In genomic region chr4:150872681-150873080, GRCm38 (mm10) we compare ENCODE assay signal across 10 mouse cellular contexts. TPM values are rescaled to one million over a fixed set of nuclear protein-coding genes. Genes with fewer than 3 reads are reported as not detected.
DNase-seq lines count a peak whose midpoint lies in the region; ATAC-seq and TF ChIP-seq lines count a peak whose summit lies in the region.
"Had no signal": no experiment of that assay in that cellular context is flagged by ENCODE, and none has a peak within 500 bp of the region (broad histone marks: within the 10 kb centered on the region; RNA-seq: fewer than 3 reads in every experiment).

No protein-coding gene starts in this region.

- no peak overlapping the region for H3K9ac ChIP-seq in forebrain, embryonic 12.5 days
- H3K9ac ChIP-seq in embryonic facial prominence, embryonic 14.5 days (ENCODE audit: low read depth, low read length): no peak overlapping the region
- H3K9ac ChIP-seq in neural tube, embryonic 13.5 days: no peak overlapping the region

- peaks cover 38% of the 10 kb centered on the region for H3K4me1 ChIP-seq in forebrain, embryonic 10.5 days
- H3K4me1 ChIP-seq in forebrain, embryonic 12.5 days: peaks cover 12% of the 10 kb centered on the region
- H3K4me1 ChIP-seq in embryonic facial prominence, embryonic 14.5 days (ENCODE audit: control insufficient read depth, insufficient read depth, low read length): peaks cover 12% of the 10 kb centered on the region
- peaks cover 27% of the 10 kb centered on the region for H3K4me1 ChIP-seq in neural tube, embryonic 13.5 days (replicated peaks)

- H3K9me3 ChIP-seq in forebrain, embryonic 10.5 days: no peaks in the 10 kb centered on the region
- no peaks in the 10 kb centered on the region for H3K9me3 ChIP-seq in forebrain, embryonic 12.5 days
- no peaks in the 10 kb centered on the region for H3K9me3 ChIP-seq in embryonic facial prominence, embryonic 14.5 days (ENCODE audit: control insufficient read depth, low read length)
- H3K9me3 ChIP-seq in neural tube, embryonic 13.5 days: no peaks in the 10 kb centered on the region

- no peak for TF ChIP-seq CTCF in layer of hippocampus, adult 2 months (conservative IDR thresholded peaks at IDR 0.05)

- H3K27ac ChIP-seq in forebrain, embryonic 10.5 days: 0 out of 2 replicates have a peak overlapping the region, but pooled peaks have one; percentile 74
- H3K27ac ChIP-seq in forebrain, embryonic 12.5 days: no peak overlapping the region
- H3K27ac ChIP-seq in layer of hippocampus, adult 2 months: peak overlapping the region; percentile 88
- peak overlapping the region; percentile 74 for H3K27ac ChIP-seq in embryonic facial prominence, embryonic 14.5 days (replicated peaks; ENCODE audit: low read depth, low read length)
- peak overlapping the region; percentile 77 for H3K27ac ChIP-seq in neural tube, embryonic 13.5 days (replicated peaks)

- H3K4me3 ChIP-seq in forebrain, embryonic 10.5 days: no peak overlapping the region
- no peak overlapping the region for H3K4me3 ChIP-seq in forebrain, embryonic 12.5 days (replicated peaks)
- no peak overlapping the region; the same call in 1 of the 2 replicates for H3K4me3 ChIP-seq in layer of hippocampus, adult 2 months
- no peak overlapping the region for H3K4me3 ChIP-seq in embryonic facial prominence, embryonic 14.5 days (ENCODE audit: low read depth, low read length)
- H3K4me3 ChIP-seq in neural tube, embryonic 13.5 days: no peak overlapping the region

- H3K36me3 ChIP-seq in forebrain, embryonic 10.5 days (replicated peaks): peaks cover 7% of the 10 kb centered on the region; the same call in 1 of the 2 replicates
- H3K36me3 ChIP-seq in forebrain, embryonic 12.5 days (replicated peaks): 0 out of 2 replicates have a peak, but pooled peaks cover under 1% of the 10 kb centered on the region
- H3K36me3 ChIP-seq in embryonic facial prominence, embryonic 14.5 days (ENCODE audit: control insufficient read depth, insufficient read depth, low read length): peaks cover 9% of the 10 kb centered on the region; the same call in 1 of the 2 replicates
- H3K36me3 ChIP-seq in neural tube, embryonic 13.5 days: peaks cover 15% of the 10 kb centered on the region

- no peak for ATAC-seq in forebrain, embryonic 12.5 days (ENCODE audit: low FRiP score)
- ATAC-seq in embryonic facial prominence, embryonic 14.5 days (ENCODE audit: low read depth): no peak
- ATAC-seq in neural tube, embryonic 13.5 days (ENCODE audit: low read depth): no peak
- ATAC-seq: inflammation-experienced regulatory T-cells, adult 6 months had no signal

- no peak for DNase-seq in forebrain, embryonic 10.5 days (ENCODE audit: extremely low spot score, low spot score)
- no peak for DNase-seq in layer of hippocampus, adult 2 months (ENCODE audit: low spot score in 2 of 2)
- DNase-seq in layer of hippocampus, postnatal 36 days: no peak
- DNase-seq in embryonic facial prominence, embryonic 14.5 days (ENCODE audit: low spot score): no peak
- DNase-seq in frontal cortex, postnatal 25 days (ENCODE audit: low spot score in 2 of 2): no peak
- no peak for DNase-seq in thymus, adult 18-20 months

- H3K27me3 ChIP-seq in forebrain, embryonic 10.5 days (ENCODE audit: poor library complexity, severe bottlenecking): no peaks in the 10 kb centered on the region
- no peaks in the 10 kb centered on the region for H3K27me3 ChIP-seq in forebrain, embryonic 12.5 days
- H3K27me3 ChIP-seq in embryonic facial prominence, embryonic 14.5 days (replicated peaks; ENCODE audit: control insufficient read depth, insufficient read depth, low read length): no peaks in the 10 kb centered on the region
- H3K27me3 ChIP-seq in neural tube, embryonic 13.5 days: no peaks in the 10 kb centered on the region

- no peak overlapping the region for H3K4me2 ChIP-seq in forebrain, embryonic 12.5 days
- no peak overlapping the region for H3K4me2 ChIP-seq in embryonic facial prominence, embryonic 14.5 days (ENCODE audit: low read depth, low read length)
- no peak overlapping the region for H3K4me2 ChIP-seq in neural tube, embryonic 13.5 days

- 81% methylated on average over 8 of the region's 8 CpGs for whole genome bisulfite sequencing in forebrain, embryonic 10.5 days
- 87% methylated on average over 8 of the region's 8 CpGs for WGBS in forebrain, embryonic 12.5 days
- 59% methylated on average over 8 of the region's 8 CpGs for WGBS in embryonic facial prominence, embryonic 14.5 days
- 87% methylated on average over 8 of the region's 8 CpGs for WGBS in neural tube, embryonic 13.5 days

RNA-seq across cellular contexts. Expression of gene Errfi1, which starts 19.0 kb away (rescaled TPM):
- polyA plus RNA-seq in forebrain, embryonic 10.5 days (2016; fragmentation: Nextera tagmentation; extraction: Ambion mirVana): 16.5 and 18.7 TPM in 2 replicates
- 16.5 and 17.2 TPM in 2 replicates for polyA plus RNA-seq in forebrain, embryonic 12.5 days (2016; fragmentation: Nextera tagmentation; extraction: Ambion mirVana)
- total RNA-seq in layer of hippocampus, adult 2 months (2021): 10 to 100 TPM; 42.5 to 50.6 TPM
- 10 to 100 TPM; 50.2 to 56.3 TPM for total RNA-seq in layer of hippocampus, postnatal 36 days (2021)
- polyA plus RNA-seq in embryonic facial prominence, embryonic 14.5 days (2014; fragmentation: Nextera tagmentation; extraction: Ambion mirVana): 25.5 and 26.7 TPM in 2 replicates
- polyA plus RNA-seq in neural tube, embryonic 13.5 days (2015; fragmentation: Nextera tagmentation; extraction: Ambion mirVana): 57.9 and 60.4 TPM in 2 replicates

RNA-seq across cellular contexts. Expression of gene Park7, which starts 41.6 kb away (rescaled TPM):
- 497 and 502 TPM in 2 replicates for polyA plus RNA-seq in forebrain, embryonic 10.5 days (2016; fragmentation: Nextera tagmentation; extraction: Ambion mirVana)
- polyA plus RNA-seq in forebrain, embryonic 12.5 days (2016; fragmentation: Nextera tagmentation; extraction: Ambion mirVana): 379 and 381 TPM in 2 replicates
- total RNA-seq in layer of hippocampus, adult 2 months (2021): 100 to 1,000 TPM; 250 to 252 TPM
- total RNA-seq in layer of hippocampus, postnatal 36 days (2021): 100 to 1,000 TPM; 220 to 235 TPM
- polyA plus RNA-seq in embryonic facial prominence, embryonic 14.5 days (2014; fragmentation: Nextera tagmentation; extraction: Ambion mirVana): 387 and 401 TPM in 2 replicates
- 369 and 374 TPM in 2 replicates for polyA plus RNA-seq in neural tube, embryonic 13.5 days (2015; fragmentation: Nextera tagmentation; extraction: Ambion mirVana)

RNA-seq across cellular contexts. Expression of gene Tnfrsf9, which starts 41.7 kb away (rescaled TPM):
- 0.32 and 0.49 TPM in 2 replicates for polyA plus RNA-seq in forebrain, embryonic 10.5 days (2016; fragmentation: Nextera tagmentation; extraction: Ambion mirVana)
- polyA plus RNA-seq in forebrain, embryonic 12.5 days (2016; fragmentation: Nextera tagmentation; extraction: Ambion mirVana): 0.54 TPM in 1 of 2 replicates, not detected in the other
- total RNA-seq in layer of hippocampus, adult 2 months (2021): under 1 TPM; 0.39 to 0.41 TPM
- under 1 TPM; 0.61 to 1.00 TPM for total RNA-seq in layer of hippocampus, postnatal 36 days (2021)
- 0.11 and 0.80 TPM in 2 replicates for polyA plus RNA-seq in embryonic facial prominence, embryonic 14.5 days (2014; fragmentation: Nextera tagmentation; extraction: Ambion mirVana)
- 0.29 and 0.50 TPM in 2 replicates for polyA plus RNA-seq in neural tube, embryonic 13.5 days (2015; fragmentation: Nextera tagmentation; extraction: Ambion mirVana)
- polyA plus RNA-seq: adrenal gland, adult 2 months had no signal
